Mouse (Mus musculus): Measurements from ENCODE around the gene Tprg. TPM values are rescaled to one million over a fixed set of nuclear protein-coding genes. Genes with fewer than 3 reads are reported as not detected.

Tprg gene
- polyA plus RNA-seq, 1 experiment from 2014 or later, result not detected

DNA sequence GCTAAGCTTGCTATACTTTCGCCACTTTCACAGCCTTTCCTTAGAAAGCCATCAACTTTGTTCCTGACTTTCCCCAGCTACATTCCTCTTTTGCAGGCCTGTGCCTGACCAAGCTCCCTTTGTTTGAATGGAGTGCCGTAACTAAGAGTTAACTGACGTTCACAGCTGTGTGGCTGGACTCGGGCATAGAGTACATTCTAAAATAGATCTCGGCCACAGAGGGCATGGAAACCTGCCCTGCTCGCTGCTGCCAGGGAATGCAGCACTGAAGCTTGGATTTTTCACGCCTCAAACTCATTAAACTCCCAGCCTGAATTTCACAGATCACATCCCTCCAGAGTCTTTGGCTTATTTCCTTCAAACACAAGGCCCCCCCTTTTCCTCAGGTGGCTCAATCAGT, 159.0 kb downstream of the Tprg start:
- Histone ChIP-seq H3K36me3 (no peaks in the 10 kb centered on the region), H3K9ac (replicated peaks) (no peak overlapping the region), H3K4me1 (no peaks in the 10 kb centered on the region), H3K4me2 (no peak overlapping the region), H3K27me3 (replicated peaks) (no peaks in the 10 kb centered on the region), H3K9me3 (replicated peaks) (no peaks in the 10 kb centered on the region), H3K27ac (replicated peaks) (no peak overlapping the region), H3K4me3 (replicated peaks) (no peak overlapping the region)
- no peak for ATAC-seq (ENCODE audit: low FRiP score)
- WGBS, result 35% methylated on average over 7 of the region's 7 CpGs

DNA sequence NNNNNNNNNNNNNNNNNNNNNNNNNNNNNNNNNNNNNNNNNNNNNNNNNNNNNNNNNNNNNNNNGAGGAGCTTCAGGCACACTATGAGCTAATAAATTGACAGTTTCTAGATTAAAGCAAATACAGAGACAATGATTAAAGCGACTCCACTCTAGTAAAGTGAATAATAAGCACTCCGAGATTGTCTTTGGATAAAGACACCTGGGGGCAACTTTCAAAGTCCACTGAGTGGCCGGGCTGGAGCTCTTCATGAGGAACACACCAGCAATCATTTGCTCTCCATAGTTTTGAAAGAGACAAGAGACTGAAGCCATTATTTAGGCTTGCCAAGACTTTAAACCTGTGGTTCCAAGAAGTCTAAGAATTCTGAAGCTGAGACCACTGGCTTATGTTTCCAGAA, 164.9 kb downstream of the Tprg start:
- H3K36me3 ChIP-seq, result no peaks in the 10 kb centered on the region
- H3K9ac ChIP-seq (replicated peaks), result no peak overlapping the region
- H3K4me2 ChIP-seq, result no peak overlapping the region
- ATAC-seq (ENCODE audit: low FRiP score), result no peak
- H3K4me3 ChIP-seq (replicated peaks), result no peak overlapping the region
- no peak overlapping the region for H3K27ac ChIP-seq (replicated peaks)
- H3K4me1 ChIP-seq, result no peaks in the 10 kb centered on the region
- WGBS, result 86% methylated on average over 3 of the region's 3 CpGs
- H3K27me3 ChIP-seq (replicated peaks), result no peaks in the 10 kb centered on the region
- H3K9me3 ChIP-seq (replicated peaks), result no peaks in the 10 kb centered on the region

DNA sequence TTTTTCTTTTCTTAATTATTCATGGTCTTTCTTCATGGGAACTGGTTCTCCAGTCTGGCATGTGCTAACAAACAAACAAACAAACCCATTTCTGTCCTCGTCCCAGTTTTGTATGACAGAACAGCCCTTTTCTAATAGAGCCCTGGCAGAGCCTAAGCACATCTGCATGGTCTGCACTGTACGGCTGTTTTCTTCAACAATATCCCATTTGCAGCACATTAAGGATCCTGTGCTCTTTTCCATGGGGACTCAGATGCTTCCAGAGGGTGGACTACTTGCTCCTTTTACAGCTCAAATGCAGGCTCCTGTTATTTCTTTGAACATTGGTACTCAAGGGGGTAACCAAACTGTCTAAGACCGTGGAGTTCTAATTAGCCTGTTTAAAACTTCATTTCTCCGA, 178.1 kb downstream of the Tprg start:
- 0 out of 2 replicates have a peak, but pooled peaks have one; percentile 38 for ATAC-seq (ENCODE audit: low FRiP score)
- 54% methylated on average over 4 of the region's 4 CpGs for WGBS
- H3K27ac ChIP-seq (replicated peaks), result no peak overlapping the region
- H3K9me3 ChIP-seq (replicated peaks), result no peaks in the 10 kb centered on the region
- peaks cover 12% of the 10 kb centered on the region for H3K4me1 ChIP-seq
- no peaks in the 10 kb centered on the region for H3K36me3 ChIP-seq
- H3K4me3 ChIP-seq (replicated peaks), result no peak overlapping the region
- H3K27me3 ChIP-seq (replicated peaks), result no peaks in the 10 kb centered on the region
- H3K4me2 ChIP-seq, result no peak overlapping the region
- H3K9ac ChIP-seq (replicated peaks), result no peak overlapping the region

DNA sequence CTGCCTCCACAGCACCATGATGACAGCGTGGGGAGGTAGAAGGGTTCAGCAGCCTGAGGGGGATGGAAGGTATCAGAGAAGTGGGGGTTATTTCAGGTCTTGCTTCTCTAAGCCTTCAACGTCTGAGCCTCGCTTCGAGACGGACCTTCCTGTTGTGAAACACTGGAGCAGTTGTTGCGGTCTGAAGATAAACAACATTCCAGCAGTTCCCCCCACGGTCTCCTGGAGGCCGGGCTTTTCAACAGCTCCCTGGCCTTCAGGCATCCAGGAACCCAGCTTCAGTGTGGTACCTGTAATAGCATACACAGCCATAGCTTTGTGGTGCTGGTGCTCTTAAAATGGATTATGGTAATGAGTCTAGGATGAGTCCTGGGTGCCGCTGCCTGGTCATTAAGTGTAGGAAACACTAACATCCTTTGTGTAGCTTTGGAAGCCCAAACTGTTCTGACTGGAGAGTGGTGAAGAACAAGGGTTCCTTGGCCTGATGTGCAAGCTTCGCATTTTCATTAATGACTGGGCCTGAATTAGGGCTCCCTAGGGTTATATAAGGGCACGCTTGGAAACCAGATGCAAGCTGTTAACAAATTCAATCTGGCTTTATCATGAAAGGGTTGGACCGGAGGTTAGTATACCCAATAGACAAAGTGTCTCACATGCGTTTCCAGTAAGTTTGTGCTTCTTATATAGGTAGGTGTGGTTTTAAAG, 179.0 kb downstream of the Tprg start:
- no peaks in the 10 kb centered on the region for H3K36me3 ChIP-seq
- peaks cover 12% of the 10 kb centered on the region for H3K4me1 ChIP-seq
- H3K27me3 ChIP-seq (replicated peaks), result no peaks in the 10 kb centered on the region
- no peak overlapping the region for H3K4me3 ChIP-seq (replicated peaks)
- 40% methylated on average over 13 of the region's 13 CpGs for WGBS
- no peak overlapping the region for H3K4me2 ChIP-seq
- no peaks in the 10 kb centered on the region for H3K9me3 ChIP-seq (replicated peaks)
- H3K27ac ChIP-seq (replicated peaks), result 0 out of 2 replicates have a peak overlapping the region, but pooled peaks have one; percentile 20
- 0 out of 2 replicates have a peak, but pooled peaks have one; percentile 47 for ATAC-seq (ENCODE audit: low FRiP score)
- H3K9ac ChIP-seq (replicated peaks), result no peak overlapping the region

DNA sequence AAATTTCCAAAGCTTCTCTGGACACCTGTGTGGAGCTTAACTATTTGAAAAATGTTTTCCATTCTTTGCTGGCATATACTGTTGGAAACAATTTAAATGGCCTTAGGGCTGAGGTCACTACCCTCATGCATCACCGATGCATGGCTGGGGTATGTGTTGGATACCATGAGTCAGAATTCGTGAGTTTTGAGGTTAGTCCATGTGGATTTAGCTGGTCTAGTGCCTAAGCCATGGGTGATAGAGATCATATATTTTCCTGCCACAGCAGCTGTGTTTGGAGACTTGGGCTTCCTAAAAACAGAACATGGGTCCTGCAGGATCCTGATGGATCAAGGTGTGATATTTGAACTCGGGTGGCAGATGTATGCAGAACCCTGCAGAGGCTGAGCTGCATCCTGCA, 181.4 kb downstream of the Tprg start:
- Histone ChIP-seq H3K9ac (replicated peaks) (no peak overlapping the region), H3K4me3 (replicated peaks) (no peak overlapping the region), H3K27me3 (replicated peaks) (no peaks in the 10 kb centered on the region), H3K4me2 (no peak overlapping the region), H3K4me1 (peaks cover 12% of the 10 kb centered on the region), H3K36me3 (no peaks in the 10 kb centered on the region), H3K9me3 (replicated peaks) (no peaks in the 10 kb centered on the region), H3K27ac (replicated peaks) (no peak overlapping the region)
- ATAC-seq (ENCODE audit: low FRiP score), result no peak
- 85% methylated on average over 3 of the region's 3 CpGs for WGBS

DNA sequence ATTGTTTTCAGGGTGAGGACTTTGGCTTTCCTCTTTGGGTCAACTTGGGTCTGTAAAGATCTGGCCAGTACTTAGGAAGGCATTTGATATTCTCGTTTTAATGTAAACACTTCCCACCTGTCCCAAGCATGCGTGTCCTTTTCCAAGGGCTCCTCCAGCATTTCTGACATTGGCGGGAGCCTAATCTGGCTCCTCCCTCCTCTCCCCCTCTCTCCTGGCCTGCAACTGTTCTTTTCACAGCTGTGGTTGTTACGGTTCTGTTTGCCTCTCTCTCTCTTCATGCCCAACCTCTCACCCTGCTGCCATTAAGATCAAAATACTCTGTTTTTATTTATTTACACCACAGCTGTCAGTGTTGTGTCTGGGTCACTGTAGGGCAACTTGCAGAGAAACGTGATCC, 182.0 kb downstream of the Tprg start:
- WGBS, result 73% methylated on average over 5 of the region's 5 CpGs
- Histone ChIP-seq H3K4me2 (no peak overlapping the region), H3K4me3 (replicated peaks) (no peak overlapping the region), H3K9me3 (replicated peaks) (no peaks in the 10 kb centered on the region), H3K9ac (replicated peaks) (no peak overlapping the region), H3K27ac (replicated peaks) (no peak overlapping the region), H3K4me1 (peaks cover 12% of the 10 kb centered on the region), H3K36me3 (no peaks in the 10 kb centered on the region), H3K27me3 (replicated peaks) (no peaks in the 10 kb centered on the region)
- ATAC-seq (ENCODE audit: low FRiP score), result no peak
